Mouse (Mus musculus) small intestine, adult 2 months (tissue): ENCODE results near the gene Tmem231. TPM values are rescaled to one million over a fixed set of nuclear protein-coding genes. Genes with fewer than 3 reads are reported as not detected.

Experiments
- H3K27ac ChIP-seq: fragments of 200-500 bp; 2 replicates; pipeline ENCODE4 v1.5.1; 2012; ENCODE audit warnings: low read depth, low read length, control low read depth, inconsistent platforms; ENCODE audit not compliant: insufficient read depth
- H3K27me3 ChIP-seq: fragments of 200-500 bp; 2 replicates; pipeline ENCODE4 v1.6.1; 2012; ENCODE audit warnings: mild to moderate bottlenecking, moderate library complexity, low read length, inconsistent platforms; ENCODE audit not compliant: control insufficient read depth, insufficient read depth
- H3K36me3 ChIP-seq: fragments of 200-500 bp; 2 replicates; pipeline ENCODE4 v1.6.1; 2012; ENCODE audit warnings: mild to moderate bottlenecking, low read length, control low read depth, inconsistent platforms; ENCODE audit not compliant: control insufficient read depth, insufficient read depth
- H3K4me1 ChIP-seq: fragments of 200-500 bp; 2 replicates; pipeline ENCODE4 v1.6.1; 2012; ENCODE audit warnings: low read length, inconsistent platforms, mixed read lengths; ENCODE audit not compliant: control insufficient read depth, insufficient read depth, insufficient read length
- H3K4me3 ChIP-seq: fragments of 200-500 bp; 2 replicates; pipeline ENCODE4 v1.5.1; 2012; ENCODE audit warnings: low read depth, mild to moderate bottlenecking, control low read depth, inconsistent platforms, low read length, moderate library complexity
- CTCF ChIP-seq: fragments of 200-500 bp; IDR thresholded peaks from 2 replicates; pipeline ENCODE4 v1.5.1; 2012; ENCODE audit warnings: low read depth, mild to moderate bottlenecking, control low read depth, inconsistent platforms, low read length, moderate library complexity, mixed read lengths; ENCODE audit not compliant: insufficient replicate concordance, insufficient read length; ENCODE audit errors: extremely low read depth
- POLR2A ChIP-seq: fragments of 200-500 bp; IDR thresholded peaks from 2 replicates; pipeline ENCODE4 v1.6.1; 2012; ENCODE audit warnings: low read depth, mild to moderate bottlenecking, control low read depth, inconsistent platforms, low read length, moderate library complexity
- WGBS: fragments of 180-500 bp; shearing (Covaris S2); methylation state at CpG from one replicate; pipeline ENCODE4 v1.1.7; 2018; 5-methylcytosine and 5-hydroxymethylcytosine counted together
- polyA plus RNA-seq: library from polyadenylated mRNA; depleted of rRNA; stranded (reverse); fragments of >200 nt; gene quantifications from 2 replicates; pipeline ENCODE4 v1.2.3, GENCODE M21; 2012

Gene Tmem231
- polyA plus RNA-seq, 1 experiment: 1.5 TPM

- no peaks in the 10 kb centered on the region for H3K36me3 ChIP-seq
- WGBS: 0% methylated on average over 2 of the region's 2 CpGs
- no peaks in the 10 kb centered on the region for H3K27me3 ChIP-seq
- TF ChIP-seq POLR2A: no peak
- TF ChIP-seq CTCF: peak; percentile 87; the same call in 1 of the 2 replicates
- H3K4me3 ChIP-seq: no peak overlapping the region
- H3K27ac ChIP-seq: no peak overlapping the region
- H3K4me1 ChIP-seq: no peaks in the 10 kb centered on the region
Observed at GRCm38 (mm10) chr8:111881591-111881990, 52.1 kb downstream of the Tmem231 start.

- H3K36me3 ChIP-seq: peaks cover 5% of the 10 kb centered on the region
- 69% methylated on average over 9 of the region's 9 CpGs for WGBS
Observed at GRCm38 (mm10) chr8:111877711-111878110, 56.0 kb downstream of the Tmem231 start.

DNA sequence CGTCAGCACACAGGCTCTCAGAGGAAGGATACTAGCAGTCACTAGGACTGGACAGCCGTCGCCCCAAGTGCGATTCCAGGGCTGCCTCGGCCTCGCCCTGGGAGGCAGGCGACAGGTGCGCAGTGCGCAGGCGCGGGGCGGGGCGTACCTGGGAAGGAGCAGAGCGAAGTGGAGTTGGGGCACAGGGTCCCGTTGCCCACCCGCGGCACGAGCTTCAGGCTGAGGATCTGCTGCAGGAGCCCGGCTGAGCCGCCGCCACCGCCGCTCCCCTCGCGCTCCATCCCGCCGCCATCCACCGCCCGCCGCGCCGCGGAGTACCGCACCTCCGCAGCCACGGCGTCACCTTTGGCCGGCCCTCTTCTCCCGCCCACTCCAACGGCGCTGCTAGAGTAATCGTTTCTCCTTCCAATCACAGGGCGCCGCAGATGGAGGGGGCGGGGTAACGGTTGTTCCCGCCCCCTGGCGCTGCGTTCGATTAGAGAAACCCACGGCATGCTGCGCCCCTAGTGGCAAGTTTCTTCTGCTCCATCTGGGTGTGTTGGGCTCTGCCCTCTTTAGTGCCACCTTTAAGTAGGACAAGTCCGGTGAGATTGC is 57.2 kb downstream of the Tmem231 start, which contains the start of gene Tmem170:
Tmem170 (minus strand) TSS at position 396 of the 594 bp plus-strand sequence.
- Histone ChIP-seq H3K27me3 (no peaks in the 10 kb centered on the region), H3K27ac (peak within 1 kb of the TSS; percentile 98), H3K4me3 (peak within 1 kb of the TSS; percentile 71), H3K36me3 (peaks cover 5% of the 10 kb centered on the region), H3K4me1 (no peaks in the 10 kb centered on the region)
- WGBS: under 1% methylated on average over 52 of the region's 53 CpGs
- TF ChIP-seq POLR2A (peak; percentile 84), CTCF (peak; percentile 97)

More at GRCm38 (mm10) chr8:111877711-111878110, 56.0 kb downstream of the Tmem231 start:
- H3K4me3 ChIP-seq: no peak overlapping the region
- TF ChIP-seq POLR2A: no peak
- H3K4me1 ChIP-seq: no peaks in the 10 kb centered on the region
- H3K27ac ChIP-seq: no peak overlapping the region
- no peaks in the 10 kb centered on the region for H3K27me3 ChIP-seq

GRCm38 (mm10) chr8:111875758-111876157 is 57.9 kb downstream of the Tmem231 start:
- WGBS: 7% methylated on average over 9 of the region's 9 CpGs
- TF ChIP-seq CTCF (no peak), POLR2A (no peak)
- H3K4me1 ChIP-seq: no peaks in the 10 kb centered on the region

DNA sequence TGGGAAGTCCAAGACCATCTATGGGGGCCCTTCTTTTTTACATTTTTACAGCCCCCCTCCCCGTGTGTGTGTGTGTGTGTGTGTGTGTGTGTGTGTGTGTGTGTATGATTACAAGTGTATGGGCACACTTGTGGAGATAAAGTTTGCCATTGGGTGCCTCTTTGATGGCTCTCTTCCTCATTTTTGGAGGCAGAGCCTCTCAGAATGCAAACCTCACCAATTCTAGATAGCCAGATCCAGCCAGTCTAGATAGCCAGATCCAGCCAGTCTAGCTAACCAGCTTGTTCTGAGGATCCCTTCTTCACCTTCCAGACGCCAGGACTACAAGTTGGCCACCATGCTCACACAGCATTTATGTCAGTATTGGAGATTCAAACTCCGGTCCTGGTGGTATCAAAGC is 62.4 kb downstream of the Tmem231 start:
- H3K4me1 ChIP-seq: no peaks in the 10 kb centered on the region
- peaks cover 18% of the 10 kb centered on the region for H3K36me3 ChIP-seq
- no peak overlapping the region for H3K27ac ChIP-seq
- no peaks in the 10 kb centered on the region for H3K27me3 ChIP-seq
- 86% methylated on average over 3 of the region's 3 CpGs for WGBS
- H3K4me3 ChIP-seq: no peak overlapping the region
- TF ChIP-seq POLR2A (no peak), CTCF (no peak)

More at GRCm38 (mm10) chr8:111875758-111876157, 57.9 kb downstream of the Tmem231 start:
- Histone ChIP-seq H3K27ac (peak overlapping the region; percentile 98), H3K4me3 (peak overlapping the region; percentile 71), H3K36me3 (peaks cover 5% of the 10 kb centered on the region), H3K27me3 (no peaks in the 10 kb centered on the region)

DNA sequence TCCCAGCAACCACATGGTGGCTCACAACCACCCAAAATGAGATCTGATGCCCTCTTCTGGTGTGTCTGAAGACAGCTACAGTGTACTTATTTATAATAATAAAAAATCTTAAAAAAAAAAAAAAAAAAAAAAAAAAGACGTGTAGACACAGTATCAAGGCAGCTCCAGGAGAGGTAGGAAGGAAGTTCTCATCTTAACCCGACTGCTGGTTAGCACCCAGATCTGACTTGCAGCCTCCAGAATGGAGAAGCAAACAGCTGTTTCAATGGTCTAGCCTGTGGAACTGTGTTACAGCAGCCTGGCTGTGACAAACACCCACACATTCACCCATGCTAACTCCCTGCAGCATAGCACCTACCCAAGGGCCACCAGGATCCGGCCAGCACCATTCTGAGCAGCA is 63.3 kb downstream of the Tmem231 start:
- TF ChIP-seq POLR2A (no peak), CTCF (no peak)
- no peaks in the 10 kb centered on the region for H3K4me1 ChIP-seq
- no peaks in the 10 kb centered on the region for H3K27me3 ChIP-seq
- no peak overlapping the region for H3K4me3 ChIP-seq
- H3K27ac ChIP-seq: no peak overlapping the region
- 77% methylated on average over 3 of the region's 3 CpGs for WGBS
- peaks cover 23% of the 10 kb centered on the region for H3K36me3 ChIP-seq

GRCm38 (mm10) chr8:111868664-111869063 is 65.0 kb downstream of the Tmem231 start:
- H3K27ac ChIP-seq: no peak overlapping the region
- WGBS: 64% methylated on average over 2 of the region's 2 CpGs
- no peak for TF ChIP-seq CTCF
- TF ChIP-seq POLR2A: no peak
- H3K4me3 ChIP-seq: no peak overlapping the region
- H3K4me1 ChIP-seq: peaks cover 2% of the 10 kb centered on the region; the same call in 1 of the 2 replicates
- peaks cover 21% of the 10 kb centered on the region for H3K36me3 ChIP-seq
- H3K27me3 ChIP-seq: no peaks in the 10 kb centered on the region
